Mouse (Mus musculus) embryonic fibroblast, embryonic 13.5 days (primary cell): ENCODE data around the gene Uhrf1bp1. TPM values are rescaled to one million over a fixed set of nuclear protein-coding genes. Genes with fewer than 3 reads are reported as not detected.
A peak's percentile ranks its signal among the peaks of the same experiment; 100 is the strongest.

Experiments
- H3K27ac ChIP-seq: 2 replicates; pipeline ENCODE4 v1.5.1; 2012; ENCODE audit warnings: low read length, control low read depth, inconsistent platforms; ENCODE audit not compliant: insufficient read depth
- H3K4me1 ChIP-seq: 2 replicates; pipeline ENCODE4 v1.6.1; 2011; ENCODE audit warnings: low read length; ENCODE audit not compliant: control insufficient read depth, insufficient read depth
- H3K4me3 ChIP-seq: 2 replicates; pipeline ENCODE4 v1.5.1; 2011; ENCODE audit warnings: mild to moderate bottlenecking, control low read depth, low read length; ENCODE audit not compliant: insufficient read depth
- CTCF ChIP-seq: IDR thresholded peaks from 2 replicates; pipeline ENCODE4 v1.5.1; 2011; ENCODE audit warnings: mild to moderate bottlenecking, control low read depth, low read length, moderate library complexity, borderline replicate concordance; ENCODE audit not compliant: insufficient read depth
- POLR2A ChIP-seq: IDR thresholded peaks from 2 replicates; pipeline ENCODE4 v1.6.1; 2011; ENCODE audit warnings: low read depth, mild to moderate bottlenecking, control low read depth, low read length, moderate library complexity
- polyA plus RNA-seq: library from polyadenylated mRNA; stranded (reverse); fragments of >200 nt; gene quantifications from 2 replicates; pipeline ENCODE4 v1.2.4, GENCODE M21; 2011; ENCODE audit warnings: low read depth; ENCODE audit not compliant: missing spikeins, insufficient read length

Uhrf1bp1 gene
- polyA plus RNA-seq, 1 experiment, result 20.6 TPM

DNA sequence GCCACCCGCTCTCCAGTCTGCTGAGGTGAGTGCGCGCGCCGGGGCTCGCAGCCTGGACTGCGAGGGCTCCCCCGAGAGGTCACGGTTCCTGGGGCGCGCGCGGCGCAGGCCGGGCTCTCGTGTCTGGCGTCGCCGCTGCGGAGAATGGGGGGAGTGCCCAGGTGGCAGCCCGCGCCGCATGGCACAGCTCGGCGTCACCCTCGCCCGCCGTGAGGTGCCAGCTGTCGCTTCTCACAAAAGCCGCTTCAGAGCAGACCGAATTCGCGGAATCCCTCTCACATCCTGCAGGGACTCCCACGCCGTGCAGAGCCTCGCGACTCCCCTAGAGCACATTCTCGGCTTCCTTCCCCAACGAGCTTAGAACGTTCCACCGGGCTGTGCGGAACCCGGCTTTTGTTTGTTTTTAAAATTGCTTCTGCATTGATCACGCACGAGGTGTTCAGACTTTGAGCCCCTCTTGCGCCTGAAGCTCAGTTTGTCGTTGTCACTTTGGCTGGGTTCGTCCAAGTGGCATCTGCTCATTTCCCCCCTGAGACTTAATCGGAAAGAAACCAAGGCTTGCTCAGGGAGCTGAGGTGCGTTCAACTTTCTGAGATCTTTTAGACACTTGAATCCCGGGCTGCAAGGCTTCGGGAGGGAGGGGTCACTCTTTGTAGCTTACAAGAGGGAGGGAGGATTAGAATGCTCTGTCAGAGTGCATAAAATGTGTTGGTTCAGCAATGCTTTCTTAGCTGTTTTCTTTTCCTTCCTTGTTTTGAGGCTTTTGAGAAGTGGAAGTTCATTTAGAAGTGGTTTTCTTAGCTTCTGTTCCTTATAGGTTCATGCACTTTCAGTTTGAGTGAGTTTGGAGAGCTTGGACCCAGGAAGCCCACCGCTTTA is 53.6 kb downstream of the Uhrf1bp1 start, which contains the start of gene Taf11:
Taf11 (minus strand) TSS at position 223 of the 879 bp plus-strand sequence.
- peaks cover 3% of the 10 kb centered on the region; the same call in 1 of the 2 replicates for H3K4me1 ChIP-seq
- TF ChIP-seq CTCF, result no peak
- no peak for TF ChIP-seq POLR2A
- no peak within 1 kb of the TSS for H3K27ac ChIP-seq
- peak within 1 kb of the TSS; percentile 84 for H3K4me3 ChIP-seq

DNA sequence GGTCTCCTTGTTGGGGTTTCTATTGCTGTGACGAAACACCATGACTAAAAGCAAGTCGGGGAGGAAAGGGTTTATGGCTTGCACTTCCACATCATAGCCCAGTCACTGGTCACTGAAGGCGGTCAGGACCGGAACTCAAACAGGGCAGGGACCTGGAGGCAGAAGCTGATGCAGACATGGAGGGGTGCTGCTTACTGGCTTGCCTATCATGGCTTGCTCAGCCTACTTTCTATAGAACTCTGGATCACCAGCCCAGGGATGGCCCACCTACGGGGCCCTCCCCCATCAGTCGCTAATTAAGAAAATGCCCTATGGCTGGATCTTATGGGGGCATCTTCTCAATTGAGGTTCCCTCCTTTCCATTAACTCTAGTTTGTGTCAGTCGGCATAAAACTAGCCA is 55.1 kb downstream of the Uhrf1bp1 start:
- H3K4me3 ChIP-seq, result no peak overlapping the region
- TF ChIP-seq POLR2A, result no peak
- TF ChIP-seq CTCF, result no peak
- H3K4me1 ChIP-seq, result peaks cover 3% of the 10 kb centered on the region; the same call in 1 of the 2 replicates
- no peak overlapping the region for H3K27ac ChIP-seq

DNA sequence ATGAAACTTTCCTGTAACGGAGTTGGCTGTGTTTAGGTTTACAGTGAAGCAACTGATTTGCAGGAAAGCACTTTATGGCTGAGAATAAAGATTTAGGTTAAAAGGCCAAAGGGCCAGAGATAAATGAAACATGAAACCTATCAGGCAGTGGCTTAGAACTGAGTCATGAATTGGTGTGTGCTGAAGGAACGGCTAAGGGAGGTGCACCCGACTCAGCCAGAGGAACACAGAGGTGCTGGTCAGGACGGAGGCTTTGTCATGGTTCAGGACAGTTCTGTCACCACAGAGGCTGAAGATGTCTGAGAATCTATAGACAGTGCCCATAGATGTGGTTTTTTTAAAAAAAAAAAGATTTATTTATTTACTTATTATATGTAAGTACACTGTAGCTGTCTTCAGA is 58.5 kb downstream of the Uhrf1bp1 start:
- Histone ChIP-seq H3K4me1 (peaks cover 3% of the 10 kb centered on the region; the same call in 1 of the 2 replicates), H3K4me3 (no peak overlapping the region), H3K27ac (no peak overlapping the region)
- TF ChIP-seq CTCF (no peak), POLR2A (no peak)

DNA sequence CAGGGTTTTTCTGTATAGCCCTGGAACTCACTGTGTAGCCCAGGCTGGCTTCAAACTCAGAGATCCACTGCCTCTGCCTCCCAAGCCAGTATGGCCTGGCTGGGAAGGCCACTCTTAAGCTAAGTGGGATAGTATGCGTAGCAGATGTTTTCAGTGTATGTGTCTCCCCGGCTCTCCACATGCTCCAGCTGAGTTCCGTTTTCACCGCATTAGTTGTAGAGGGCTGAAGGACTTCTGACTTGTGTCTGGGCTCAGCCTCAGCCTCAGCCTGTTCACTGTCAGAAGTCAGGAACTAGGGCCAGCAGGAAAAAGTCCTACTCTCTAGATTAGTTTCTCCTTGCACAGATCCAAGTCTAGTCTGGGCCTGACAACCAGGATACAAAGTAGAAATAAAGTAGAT is 60.1 kb downstream of the Uhrf1bp1 start:
- no peak overlapping the region for H3K4me3 ChIP-seq
- peaks cover 3% of the 10 kb centered on the region; the same call in 1 of the 2 replicates for H3K4me1 ChIP-seq
- no peak overlapping the region for H3K27ac ChIP-seq
- TF ChIP-seq POLR2A, result no peak
- no peak for TF ChIP-seq CTCF

DNA sequence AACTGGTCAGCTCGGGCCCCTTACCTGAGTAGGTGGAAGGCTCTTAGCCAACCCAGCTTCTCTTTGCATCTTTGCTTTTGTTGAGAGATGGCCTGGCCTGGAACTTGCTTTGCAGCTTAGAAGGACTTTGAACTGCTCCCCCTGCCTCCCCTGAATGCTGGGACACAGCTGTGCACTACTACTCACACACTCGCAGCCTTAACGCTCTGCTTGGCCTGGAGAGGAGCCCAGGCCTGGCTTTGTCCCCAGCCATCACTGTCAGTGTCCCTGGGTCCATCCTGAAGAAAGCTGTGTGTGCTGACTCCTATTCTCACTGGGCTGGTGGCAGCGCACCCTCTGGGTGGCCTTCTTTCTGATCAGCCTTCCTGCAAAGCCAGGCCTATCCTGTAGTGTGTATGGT is 64.4 kb downstream of the Uhrf1bp1 start:
- Histone ChIP-seq H3K4me1 (no peaks in the 10 kb centered on the region), H3K27ac (no peak overlapping the region), H3K4me3 (no peak overlapping the region)
- TF ChIP-seq POLR2A, result no peak
- no peak for TF ChIP-seq CTCF

DNA sequence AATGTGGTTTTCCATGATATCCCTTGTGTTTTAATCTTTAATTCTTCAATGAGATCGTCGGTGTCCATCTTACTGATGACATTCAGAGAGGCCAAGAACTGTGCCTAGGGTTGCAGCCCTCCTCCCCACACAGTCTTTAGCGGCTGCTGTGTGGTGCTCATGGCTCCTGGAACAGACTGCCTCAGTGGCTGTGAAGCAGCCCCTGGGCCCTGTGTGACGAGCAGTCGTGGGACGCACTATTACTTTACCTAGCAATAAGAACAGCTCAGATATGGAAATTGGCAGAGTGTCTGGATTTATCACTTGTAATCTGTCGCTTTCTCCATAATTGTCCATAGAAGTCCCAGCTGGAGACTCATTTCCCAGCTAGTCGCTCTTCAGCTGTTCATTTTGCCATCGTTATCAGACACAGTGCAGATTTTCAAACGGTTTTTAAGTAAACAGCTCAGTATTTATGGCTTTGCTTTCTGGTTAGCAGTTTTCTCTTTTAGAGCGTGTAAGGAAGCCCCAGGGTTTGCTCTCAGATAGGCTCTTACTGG is 66.0 kb downstream of the Uhrf1bp1 start:
- Histone ChIP-seq H3K27ac (no peak overlapping the region), H3K4me1 (no peaks in the 10 kb centered on the region), H3K4me3 (no peak overlapping the region)
- no peak for TF ChIP-seq POLR2A
- TF ChIP-seq CTCF, result no peak

DNA sequence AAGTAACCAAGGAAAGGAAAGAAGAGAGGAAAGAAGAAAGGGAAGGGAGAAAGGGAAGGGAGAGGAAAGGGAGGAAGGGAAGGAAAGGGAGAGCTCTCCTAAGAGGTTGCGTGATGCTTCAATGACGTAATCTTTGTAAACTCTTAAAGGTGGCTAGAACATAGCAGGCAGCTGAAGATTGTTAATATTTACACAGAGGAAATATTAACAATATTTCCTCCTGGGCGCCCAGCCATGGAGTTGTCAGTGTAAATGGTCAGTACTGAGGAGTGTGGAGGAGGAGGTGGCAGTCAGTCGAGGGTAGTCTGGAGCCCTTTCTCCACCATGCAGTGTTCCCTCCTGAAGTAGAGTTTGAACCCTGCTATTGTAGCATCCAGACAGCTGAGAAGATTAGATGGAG is 68.8 kb downstream of the Uhrf1bp1 start:
- Histone ChIP-seq H3K4me3 (no peak overlapping the region), H3K4me1 (no peaks in the 10 kb centered on the region), H3K27ac (no peak overlapping the region)
- no peak for TF ChIP-seq CTCF
- no peak for TF ChIP-seq POLR2A

DNA sequence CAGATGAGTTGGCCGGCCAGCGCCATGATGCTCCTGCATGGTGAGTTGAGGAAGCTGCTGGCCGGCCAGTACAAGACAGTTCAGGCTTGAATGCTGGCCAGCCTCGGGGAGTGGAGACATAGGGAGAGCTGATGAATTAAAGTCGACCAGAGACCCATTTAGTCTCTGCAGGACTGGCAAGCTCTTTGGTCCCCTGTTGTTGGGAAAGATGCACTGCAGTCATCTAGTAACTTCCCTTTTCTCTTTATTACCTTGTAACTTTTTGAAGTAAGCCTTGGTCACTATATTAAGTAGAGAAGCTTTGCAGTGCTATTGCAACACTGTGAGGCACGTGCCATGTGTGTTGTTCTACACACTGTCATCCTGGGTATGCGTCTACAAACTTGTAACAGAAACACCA is 69.3 kb downstream of the Uhrf1bp1 start:
- H3K4me1 ChIP-seq, result no peaks in the 10 kb centered on the region
- H3K4me3 ChIP-seq, result no peak overlapping the region
- TF ChIP-seq CTCF, result no peak
- no peak for TF ChIP-seq POLR2A
- H3K27ac ChIP-seq, result no peak overlapping the region

DNA sequence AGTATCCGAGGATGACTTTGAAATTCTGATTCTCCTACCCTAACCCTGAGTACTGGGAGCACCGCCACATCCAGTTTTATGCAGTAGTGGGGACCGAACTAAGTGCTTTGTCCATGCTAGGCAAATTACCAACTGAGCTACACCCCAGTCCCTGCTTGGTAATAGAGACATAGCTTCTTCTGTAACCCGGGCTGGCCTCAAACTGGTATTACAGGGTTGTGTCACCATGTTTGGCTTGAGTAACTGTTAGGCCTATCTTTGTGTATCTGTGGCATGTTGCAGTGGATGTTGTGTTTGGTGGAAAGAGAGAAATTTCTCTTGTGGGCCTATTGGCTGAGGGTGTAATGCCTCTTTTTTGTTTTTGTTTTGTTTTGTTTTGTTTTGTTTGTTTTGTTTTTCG is 74.0 kb downstream of the Uhrf1bp1 start:
- Histone ChIP-seq H3K4me1 (no peaks in the 10 kb centered on the region), H3K27ac (no peak overlapping the region), H3K4me3 (no peak overlapping the region)
- TF ChIP-seq CTCF, result no peak
- TF ChIP-seq POLR2A, result no peak

DNA sequence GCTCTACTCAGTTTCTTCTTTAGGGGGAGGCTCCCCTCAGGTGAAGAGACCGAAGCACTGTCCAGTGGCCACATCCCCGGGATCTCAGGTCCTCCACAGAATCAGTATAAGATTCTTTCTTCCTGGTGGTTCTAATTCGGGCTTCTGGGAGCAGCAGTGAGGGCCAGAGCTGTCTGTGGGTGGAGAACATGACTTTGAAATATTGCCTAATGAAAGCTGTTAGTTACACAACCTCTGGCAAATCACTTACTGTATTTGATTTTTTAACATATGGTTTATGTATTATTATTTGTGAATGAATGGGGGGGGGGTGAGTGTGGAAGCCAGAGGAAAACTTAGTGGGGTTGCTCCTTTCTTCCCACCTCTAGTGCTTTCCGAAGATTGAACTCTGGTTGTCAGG is 75.6 kb downstream of the Uhrf1bp1 start:
- Histone ChIP-seq H3K27ac (no peak overlapping the region), H3K4me1 (no peaks in the 10 kb centered on the region), H3K4me3 (no peak overlapping the region)
- TF ChIP-seq POLR2A (no peak), CTCF (no peak)
